Mouse (Mus musculus): ENCODE measurements at regions not wholly inside any gene's neighbourhood (a gene's known extent, or its start where the extent isn't known, plus 50 kb on each side); places are given as distances from the start of the nearest gene placed in this dataset.

GRCm38 (mm10) chr4:94116881-94117280, 439.5 kb upstream of the Gm10306 start:
- TF ChIP-seq CTCF (IDR thresholded peaks at IDR 0.05; ENCODE audit: extremely low read depth, insufficient read depth, low read length) (no peak), POLR2A (IDR thresholded peaks at IDR 0.05; ENCODE audit: extremely low read depth, insufficient read depth, low read length) (no peak)

Data from cortical plate, adult 2 months (tissue).